Mouse (Mus musculus) lung, postnatal 4 days (tissue): ENCODE measurements around the gene 4930523C07Rik.
A peak's percentile ranks its signal among the peaks of the same experiment; 100 is the strongest.

Experiments used
- DNase-seq, 2 experiments: peaks; one replicate each; pipeline ENCODE4 v3.0.0; 2021

Gene 4930523C07Rik

GRCm38 (mm10) chr1:160046786-160047185 lies 2.6 kb downstream of the 4930523C07Rik start:
- DNase-seq, result no peak

DNA sequence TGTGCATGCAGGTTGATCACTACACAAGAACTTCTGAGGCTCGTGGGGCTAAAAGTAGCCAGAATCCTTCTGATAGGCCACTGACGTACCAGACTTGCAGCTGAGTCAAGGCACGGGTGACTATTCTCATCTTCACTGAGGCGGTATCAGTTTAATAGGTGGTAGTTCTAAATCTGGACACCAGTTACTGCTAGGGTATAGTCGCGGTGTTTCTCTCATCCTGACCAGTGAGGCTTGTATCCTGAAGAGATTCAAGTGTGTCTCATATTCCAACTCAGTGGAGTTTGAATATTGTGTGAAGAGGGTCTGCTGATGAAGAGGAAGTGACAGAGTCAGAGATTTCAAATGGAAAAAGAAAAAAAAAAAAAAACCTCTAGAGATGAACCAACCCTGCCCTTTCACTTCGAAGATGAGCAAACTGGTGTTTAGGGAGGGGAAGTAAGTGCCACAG lies 3.3 kb downstream of the 4930523C07Rik start:
- no peak for DNase-seq

GRCm38 (mm10) chr1:160049131-160049880 lies 5.1 kb downstream of the 4930523C07Rik start:
- no peak for DNase-seq

GRCm38 (mm10) chr1:160050898-160051297 lies 6.7 kb downstream of the 4930523C07Rik start:
- no peak for DNase-seq

DNA sequence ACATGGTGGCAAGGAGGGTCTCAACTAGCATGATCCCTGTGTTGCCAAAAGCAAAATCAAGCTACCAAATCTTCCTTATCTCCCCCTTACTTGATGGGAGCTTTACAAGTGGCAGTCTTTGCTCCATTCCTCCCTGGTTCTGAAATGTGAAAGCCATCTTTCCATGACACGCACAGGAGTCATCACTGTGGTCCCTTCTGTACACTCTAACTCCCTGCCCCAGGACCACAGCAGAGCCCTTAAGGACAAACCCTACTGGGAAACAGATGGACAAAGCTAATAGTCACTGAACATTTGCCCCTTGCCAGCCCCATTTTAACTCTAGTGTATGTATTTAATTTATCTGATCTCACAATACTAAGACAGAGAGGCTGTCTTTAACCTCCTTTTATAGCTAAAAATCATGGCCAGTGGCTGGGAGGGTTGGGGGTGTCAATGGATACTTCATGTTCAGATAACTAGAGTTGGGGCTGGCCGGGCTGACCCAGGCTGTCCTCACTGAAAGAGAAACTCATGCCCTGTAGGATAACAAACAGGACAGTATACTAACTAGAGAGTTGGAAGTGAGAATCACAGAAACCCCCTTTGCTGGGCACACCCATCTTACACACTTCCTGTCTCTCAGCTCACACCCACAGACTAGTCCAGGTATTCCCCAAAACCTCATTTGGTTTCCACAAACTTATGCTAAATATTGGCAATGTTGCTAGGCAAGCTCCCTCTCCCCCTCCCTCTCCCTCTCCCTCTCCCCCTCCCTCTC lies 8.6 kb downstream of the 4930523C07Rik start:
- DNase-seq, result no peak

- DNase-seq, result peak in 1 of 2 experiments; percentile 48
Observed at GRCm38 (mm10) chr1:160053510-160054305, 9.5 kb downstream of the 4930523C07Rik start.

DNA sequence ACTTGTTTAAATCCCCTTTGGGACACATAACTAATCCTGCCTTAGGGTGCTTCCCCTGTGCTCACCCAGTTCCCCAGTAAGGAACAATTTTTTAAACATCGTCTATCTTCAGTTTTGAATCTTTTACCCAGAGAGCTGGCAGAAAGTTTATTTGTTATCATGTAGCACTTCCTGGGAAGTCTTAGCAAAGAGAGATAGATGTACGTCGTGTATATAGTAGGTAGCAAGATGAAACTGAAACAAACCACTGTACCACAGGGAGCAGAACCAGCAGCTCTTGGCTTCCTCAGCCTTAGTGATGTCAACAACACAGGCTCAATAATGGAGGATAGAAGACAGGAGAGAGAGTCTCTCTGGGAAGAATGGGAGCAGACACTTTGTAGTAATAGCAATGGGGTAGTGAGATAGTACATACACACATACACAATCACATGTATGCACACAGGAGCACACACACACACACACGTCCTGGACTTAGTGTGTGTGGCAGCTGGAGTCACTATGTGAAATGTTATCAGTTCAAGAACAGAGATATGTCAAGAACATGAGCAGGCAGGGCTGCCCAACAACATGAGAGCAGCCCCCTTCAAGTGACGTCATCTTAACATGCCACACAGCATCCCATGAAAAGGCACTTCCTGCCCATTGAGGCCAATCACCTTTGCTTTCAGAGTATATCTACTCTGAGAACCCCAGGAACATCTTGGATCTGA lies 10.3 kb downstream of the 4930523C07Rik start:
- no peak for DNase-seq

DNA sequence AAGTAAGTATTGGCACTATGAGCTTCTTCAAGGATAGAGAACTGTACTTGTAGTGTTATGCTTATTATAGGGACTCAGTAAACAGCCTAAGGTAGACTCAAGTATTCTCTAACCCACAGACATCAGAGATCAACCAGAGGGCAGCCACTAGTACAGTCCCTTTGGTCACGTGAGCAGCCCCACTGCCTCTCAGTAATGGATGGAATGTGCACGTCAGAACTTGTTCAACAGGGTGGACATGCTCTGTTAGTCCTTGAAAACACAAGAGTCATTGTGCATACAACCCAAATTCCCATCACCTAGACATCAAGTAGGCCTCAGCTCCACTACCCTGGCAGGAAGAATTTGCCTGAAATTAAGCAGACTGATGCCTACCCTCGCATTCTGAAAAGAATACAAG lies 13.5 kb downstream of the 4930523C07Rik start:
- DNase-seq, result peak; percentile 51 to 74

DNA sequence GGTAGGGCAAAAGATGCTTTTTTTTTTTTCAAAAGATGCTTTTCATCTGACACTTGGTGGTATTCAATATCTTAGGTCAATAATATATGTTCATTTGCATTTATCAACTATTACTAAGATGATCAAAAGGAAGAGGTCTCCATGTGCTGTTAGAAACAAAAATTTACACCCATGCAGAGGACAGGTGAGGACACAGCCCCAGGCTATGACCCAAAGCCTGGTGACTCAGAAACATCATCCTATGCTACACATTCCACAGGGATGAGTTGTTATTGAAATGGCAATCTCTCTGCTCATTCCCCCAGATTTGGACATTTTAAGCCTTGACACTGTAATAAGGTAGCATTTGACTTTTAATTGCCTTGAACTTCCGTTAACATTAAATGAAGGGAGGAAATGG lies 15.7 kb downstream of the 4930523C07Rik start:
- DNase-seq, result no peak

GRCm38 (mm10) chr1:160060542-160060941 lies 16.4 kb downstream of the 4930523C07Rik start:
- peak in 1 of 2 experiments; percentile 43 for DNase-seq

DNA sequence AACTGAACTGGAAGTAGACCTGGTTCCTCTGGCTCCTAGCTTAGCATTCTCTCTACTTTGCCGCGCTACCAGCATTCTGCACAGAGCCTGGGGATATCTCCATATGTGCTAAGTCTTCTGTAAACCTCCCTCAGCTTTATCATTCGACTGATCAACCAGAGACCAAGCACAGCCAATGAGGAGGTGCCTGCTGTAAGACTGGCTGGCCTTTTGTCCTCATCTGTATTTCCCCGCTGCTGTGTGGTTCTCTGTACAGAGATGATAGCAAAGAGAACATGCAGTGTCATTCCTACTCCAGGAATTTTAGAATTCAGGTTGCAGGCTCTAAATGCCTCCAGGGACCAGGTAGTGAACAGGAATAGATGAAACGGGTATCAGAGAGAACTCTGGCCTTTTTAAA lies 17.1 kb downstream of the 4930523C07Rik start:
- DNase-seq, result no peak

DNA sequence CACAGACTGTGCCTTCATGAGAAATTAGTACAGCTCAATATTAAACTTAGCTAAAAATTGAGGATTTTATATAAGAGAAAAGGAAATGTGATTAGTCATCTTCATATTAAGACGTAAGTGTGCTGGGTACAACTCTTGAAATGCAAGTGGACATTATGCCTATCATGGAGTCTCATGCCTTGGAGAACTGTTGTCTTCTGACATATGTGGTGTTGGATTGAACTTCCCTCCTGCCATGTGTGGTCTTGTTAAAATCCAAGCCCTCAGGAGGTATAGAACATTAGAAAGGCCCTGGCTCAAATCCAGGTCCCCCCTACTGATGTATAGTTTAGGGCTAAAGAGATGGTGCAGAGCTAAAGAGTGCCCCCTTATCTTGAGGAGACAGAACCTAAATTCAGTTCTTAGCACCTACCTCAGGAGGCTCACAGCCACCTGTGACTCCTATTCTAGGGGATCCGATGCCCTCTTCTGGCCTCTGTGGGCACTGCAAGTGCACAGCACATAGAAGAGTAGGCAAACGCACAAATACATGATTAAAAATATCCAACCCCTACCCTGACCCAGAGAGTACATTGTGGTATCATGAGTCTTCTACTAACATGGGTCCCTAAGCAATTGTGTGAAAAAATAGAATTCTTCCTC lies 17.7 kb downstream of the 4930523C07Rik start:
- DNase-seq, result peak in 1 of 2 experiments; percentile 56

DNA sequence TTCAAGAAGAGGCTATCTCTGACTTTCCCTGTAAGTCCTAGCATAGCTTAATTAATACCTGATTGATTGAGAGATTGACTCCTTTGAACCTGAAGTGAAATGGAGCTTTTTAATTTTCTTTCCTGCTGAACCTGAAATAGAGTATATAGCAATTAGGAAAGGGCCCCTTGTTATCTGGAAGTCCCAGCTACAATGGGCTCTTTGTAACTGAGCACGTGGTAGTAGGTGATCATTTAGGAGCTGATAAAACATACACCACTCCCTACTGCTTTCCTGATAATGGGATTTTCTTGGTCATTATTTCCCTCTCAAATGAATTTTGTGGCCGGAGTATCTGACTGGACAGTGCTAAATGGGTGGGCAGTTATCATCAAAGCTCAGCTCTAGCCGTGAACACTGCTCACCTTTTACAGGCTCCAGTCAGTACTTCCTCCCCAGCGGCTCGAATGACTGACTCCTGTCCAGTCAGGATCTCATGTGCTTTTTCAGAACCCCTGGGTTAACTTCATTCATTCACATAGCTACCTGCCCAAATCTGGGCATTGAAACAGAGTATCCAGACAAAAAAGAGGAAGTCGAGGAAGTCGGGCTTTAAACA lies 20.5 kb downstream of the 4930523C07Rik start:
- DNase-seq, result no peak

GRCm38 (mm10) chr1:160078882-160079661 lies 34.9 kb downstream of the 4930523C07Rik start:
- peak; percentile 68 to 84 for DNase-seq

DNA sequence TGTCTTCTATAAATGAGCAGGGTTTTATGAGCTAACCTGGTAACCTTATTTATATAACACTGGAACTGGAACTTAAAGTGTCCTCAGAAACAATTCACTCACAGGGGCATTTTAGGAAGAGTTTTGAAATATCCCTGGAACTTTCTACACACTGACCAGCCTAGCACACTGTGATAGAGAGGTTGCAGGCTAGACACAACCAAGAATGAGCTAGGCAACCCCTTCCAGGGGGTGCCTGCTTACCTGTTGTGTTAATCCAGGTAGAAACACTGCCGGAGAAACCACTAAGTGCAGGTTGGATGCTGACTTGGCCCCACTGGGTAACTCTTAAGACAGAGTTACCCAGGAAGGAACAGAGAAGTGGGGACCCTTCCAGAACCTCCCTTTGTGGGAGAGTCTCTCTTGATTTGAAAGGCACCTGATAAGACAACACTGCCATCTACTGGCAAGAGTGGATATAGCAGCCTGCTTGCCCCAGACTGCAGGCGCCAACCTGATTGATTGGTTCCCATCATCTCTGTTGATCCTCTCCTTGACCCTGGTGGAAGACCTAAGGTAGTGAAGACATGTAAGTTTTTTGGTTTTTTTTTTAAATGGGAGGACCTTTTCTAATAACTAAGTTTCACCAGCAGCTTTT lies 36.7 kb downstream of the 4930523C07Rik start:
- peak; percentile 52 to 85 for DNase-seq

DNA sequence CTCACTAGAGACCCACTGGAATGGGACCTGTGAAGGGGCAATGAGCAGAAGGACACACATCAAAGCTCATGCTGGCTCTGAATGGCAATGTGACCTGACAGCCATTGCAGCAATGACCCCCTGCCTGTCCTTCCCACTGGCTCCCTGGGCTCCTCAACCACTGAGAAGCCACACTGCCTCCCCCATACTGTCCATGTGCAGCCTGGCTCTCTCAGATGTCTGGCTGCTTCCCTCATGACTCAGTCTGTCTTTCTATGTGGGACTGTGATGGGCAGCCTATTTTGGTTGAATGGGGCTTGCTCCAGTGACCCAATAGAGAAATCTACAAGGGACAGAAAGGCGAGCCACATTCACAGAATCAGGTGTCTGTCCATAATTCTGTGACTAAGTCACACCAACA lies 38.5 kb downstream of the 4930523C07Rik start:
- no peak for DNase-seq

GRCm38 (mm10) chr1:160084239-160084638 lies 40.1 kb downstream of the 4930523C07Rik start:
- DNase-seq, result no peak

- no peak for DNase-seq
Observed at GRCm38 (mm10) chr1:160086651-160087050, 42.5 kb downstream of the 4930523C07Rik start.

- DNase-seq, result no peak
Observed at GRCm38 (mm10) chr1:160099659-160100302, 55.6 kb downstream of the 4930523C07Rik start.

DNA sequence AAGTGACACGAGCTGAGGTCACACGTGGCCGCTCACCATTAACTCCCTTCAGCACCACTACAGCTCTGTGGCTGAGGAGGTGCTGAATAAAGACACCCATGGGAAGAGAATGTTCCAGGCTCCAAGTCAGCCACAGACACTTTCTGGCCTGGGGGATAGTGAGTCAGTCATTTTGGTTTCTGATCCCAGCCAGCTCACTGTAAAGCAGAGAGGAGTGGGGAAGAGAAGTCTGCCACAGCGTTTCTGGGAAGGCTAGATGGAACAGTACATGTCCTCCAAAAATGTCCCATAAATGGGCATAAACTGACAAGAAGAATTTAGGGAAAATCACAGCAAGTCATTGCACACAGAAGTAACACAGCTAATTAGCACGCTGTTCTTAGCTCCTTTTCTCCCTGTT lies 56.8 kb downstream of the 4930523C07Rik start:
- DNase-seq, result no peak
